Mouse (Mus musculus) cerebellum, adult 9-11 months (tissue): ENCODE data around the gene Etl4.
"Not testable (repeated sequence)": the region's sequence is repeated elsewhere in the genome, so short reads cannot be mapped to it uniquely, and the experiment has no call there.

Experiments
- DNase-seq: peaks from one replicate; pipeline ENCODE4 v3.0.0; 2022

The Etl4 gene

GRCm38 (mm10) chr2:20661841-20662240 lies 752.3 kb downstream of the Etl4 start:
- no peak for DNase-seq

- DNase-seq, result no peak
Observed at GRCm38 (mm10) chr2:20662696-20663095, 753.1 kb downstream of the Etl4 start.

GRCm38 (mm10) chr2:20665309-20665971 lies 755.9 kb downstream of the Etl4 start:
- DNase-seq, result no peak

GRCm38 (mm10) chr2:20666051-20666478 lies 756.5 kb downstream of the Etl4 start:
- DNase-seq, result no peak

GRCm38 (mm10) chr2:20667876-20668275 lies 758.3 kb downstream of the Etl4 start:
- DNase-seq, result no peak

- DNase-seq, result not testable (repeated sequence)
Observed at GRCm38 (mm10) chr2:20668276-20669030, 758.9 kb downstream of the Etl4 start.

GRCm38 (mm10) chr2:20669367-20669766 lies 759.8 kb downstream of the Etl4 start:
- no peak for DNase-seq

GRCm38 (mm10) chr2:20671546-20672255 lies 762.1 kb downstream of the Etl4 start:
- no peak for DNase-seq

- DNase-seq, result no peak
Observed at GRCm38 (mm10) chr2:20672281-20672680, 762.7 kb downstream of the Etl4 start.

- peak; percentile 12 for DNase-seq
Observed at GRCm38 (mm10) chr2:20672803-20673603, 763.4 kb downstream of the Etl4 start.

GRCm38 (mm10) chr2:20676379-20676778 lies 766.8 kb downstream of the Etl4 start:
- DNase-seq, result no peak

GRCm38 (mm10) chr2:20678793-20679192 lies 769.2 kb downstream of the Etl4 start:
- no peak for DNase-seq

- not testable (repeated sequence) for DNase-seq
Observed at GRCm38 (mm10) chr2:20682203-20682602, 772.6 kb downstream of the Etl4 start.

GRCm38 (mm10) chr2:20689389-20689788 lies 779.8 kb downstream of the Etl4 start:
- DNase-seq, result no peak

- DNase-seq, result no peak
Observed at GRCm38 (mm10) chr2:20692898-20693297, 783.3 kb downstream of the Etl4 start.

GRCm38 (mm10) chr2:20693772-20694171 lies 784.2 kb downstream of the Etl4 start:
- no peak for DNase-seq

- no peak for DNase-seq
Observed at GRCm38 (mm10) chr2:20697719-20698118, 788.1 kb downstream of the Etl4 start.

GRCm38 (mm10) chr2:20705110-20705509 lies 795.5 kb downstream of the Etl4 start:
- DNase-seq, result no peak

GRCm38 (mm10) chr2:20710589-20710988 lies 801.0 kb downstream of the Etl4 start:
- no peak for DNase-seq

- no peak for DNase-seq
Observed at GRCm38 (mm10) chr2:20711024-20711423, 801.4 kb downstream of the Etl4 start.

- no peak for DNase-seq
Observed at GRCm38 (mm10) chr2:20719105-20719504, 809.5 kb downstream of the Etl4 start.

- no peak for DNase-seq
Observed at GRCm38 (mm10) chr2:20721098-20721497, 811.5 kb downstream of the Etl4 start.
